Mouse (Mus musculus): ENCODE data around the gene Tpst2.

Tpst2 gene

DNA sequence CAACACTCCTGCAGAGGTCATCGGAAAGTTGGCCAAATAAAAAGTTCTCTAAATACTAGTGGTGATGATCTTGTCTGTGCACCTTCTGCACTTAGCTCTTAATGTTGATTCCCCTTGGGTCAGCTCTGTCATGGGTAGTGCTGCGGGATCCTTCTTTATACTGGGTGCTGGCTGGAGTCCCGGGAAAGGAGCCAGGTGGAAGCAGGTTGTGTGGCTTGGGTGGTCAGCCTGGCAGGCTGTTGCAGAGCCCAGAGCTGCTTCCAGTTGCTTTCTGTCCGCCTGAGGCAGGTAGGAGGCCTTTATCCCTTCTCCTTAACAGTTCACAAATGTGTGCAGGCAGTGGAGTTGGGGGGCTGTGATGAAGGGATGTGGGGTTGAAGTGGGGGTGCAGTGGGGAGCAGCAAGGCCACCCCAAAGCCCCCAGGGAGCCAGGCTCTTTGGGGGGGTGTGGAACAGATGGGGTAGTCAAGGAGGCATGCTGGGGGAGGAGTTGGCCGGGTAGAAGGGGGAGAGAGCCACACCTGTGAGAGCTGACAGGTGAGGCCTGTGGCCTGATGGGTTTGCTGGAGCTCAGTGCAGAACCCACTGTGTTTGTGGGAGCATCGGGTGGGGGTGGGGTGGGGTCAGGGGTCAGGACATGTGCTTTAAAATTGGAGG is 5.8 kb downstream of the Tpst2 start:
- no peak for DNase-seq (ENCODE audit: low spot score in 2 of 2)

DNA sequence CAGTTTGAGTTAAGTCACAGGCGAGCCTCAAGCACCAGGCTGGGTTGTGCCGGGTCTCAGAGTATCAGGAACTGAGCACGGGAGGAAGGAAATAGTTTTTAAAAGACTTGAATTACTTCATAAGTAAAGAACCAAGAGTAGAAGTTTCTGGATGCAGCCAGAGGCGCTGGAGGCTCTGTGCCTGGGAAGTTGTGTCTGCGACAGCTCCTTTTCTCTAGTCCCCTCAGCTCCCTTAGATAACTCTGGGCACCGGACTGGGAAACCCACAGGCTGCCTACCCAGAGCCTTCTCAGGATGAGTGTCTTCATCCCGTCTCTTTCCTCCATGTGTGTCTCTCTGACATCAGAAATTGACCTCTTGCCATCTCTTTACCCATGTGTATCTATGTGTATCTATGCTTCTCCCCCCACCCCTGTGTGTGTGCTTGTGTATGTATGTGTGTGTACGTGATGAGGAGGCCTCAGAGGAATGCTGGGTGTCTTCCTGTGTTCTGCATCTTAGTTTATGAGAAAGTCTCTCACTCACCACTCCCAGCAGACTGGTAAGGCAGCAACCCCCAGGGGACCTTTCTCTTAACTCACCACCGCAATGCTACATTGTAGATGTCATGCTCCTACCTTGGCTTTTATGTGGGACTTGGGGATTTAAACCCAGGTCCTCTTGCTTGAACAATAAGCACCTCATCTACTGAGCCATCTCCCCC is 6.4 kb downstream of the Tpst2 start:
- DNase-seq (ENCODE audit: low spot score in 2 of 2), result no peak

- DNase-seq (ENCODE audit: low spot score in 2 of 2), result no peak
Measured at GRCm38 (mm10) chr5:112283543-112284202, 7.2 kb downstream of the Tpst2 start.

- no peak for DNase-seq (ENCODE audit: low spot score in 2 of 2)
Measured at GRCm38 (mm10) chr5:112284203-112284582, 7.7 kb downstream of the Tpst2 start.

DNA sequence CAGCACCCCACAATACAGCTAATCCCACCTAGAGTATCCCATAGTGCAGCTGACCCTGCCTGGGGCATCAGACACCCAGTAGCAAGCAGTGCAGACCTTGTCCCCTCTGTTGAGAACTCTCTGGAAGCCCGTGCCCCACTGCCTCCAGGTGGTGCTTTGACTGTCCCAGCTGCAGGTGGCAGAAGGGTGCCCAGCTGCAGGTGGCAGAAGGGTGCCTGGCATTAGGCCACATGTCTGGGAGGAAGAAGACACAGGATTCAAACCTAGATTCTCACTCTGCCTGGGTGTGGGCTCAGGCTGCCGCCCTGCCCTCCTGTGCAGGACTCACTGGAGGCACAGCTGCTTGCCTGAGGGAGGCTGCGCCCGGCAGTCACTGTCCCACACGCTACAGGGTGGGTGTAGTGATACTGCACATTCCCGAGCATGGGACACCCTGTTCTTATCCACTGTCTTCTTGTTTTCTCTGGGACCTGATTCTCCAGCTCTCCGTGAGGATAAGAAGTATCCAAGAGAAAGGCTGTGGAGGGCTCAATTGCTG is 9.1 kb downstream of the Tpst2 start:
- DNase-seq (ENCODE audit: low spot score in 2 of 2), result no peak

DNA sequence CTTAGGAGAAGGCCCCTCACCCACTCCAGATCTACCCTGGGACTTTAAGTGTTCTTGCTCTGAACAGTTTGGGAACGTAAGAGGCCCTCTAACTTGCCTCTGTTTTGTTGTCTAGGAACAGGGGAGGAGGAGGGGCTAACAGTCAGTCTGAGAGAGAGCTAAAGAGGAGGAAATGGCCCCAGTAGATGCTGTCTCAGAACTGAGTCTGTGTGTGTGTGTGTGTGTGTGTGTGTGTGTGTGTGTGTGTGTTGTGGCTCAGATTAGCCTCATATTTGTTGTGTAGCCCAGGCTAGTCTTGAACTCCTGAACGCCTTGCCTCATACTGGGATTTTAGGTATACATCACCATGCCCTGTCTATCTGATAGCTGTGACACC is 10.1 kb downstream of the Tpst2 start:
- no peak for DNase-seq (ENCODE audit: low spot score in 2 of 2)

GRCm38 (mm10) chr5:112286984-112287641 is 10.6 kb downstream of the Tpst2 start:
- no peak for DNase-seq (ENCODE audit: low spot score in 2 of 2)

GRCm38 (mm10) chr5:112287652-112288051 is 11.2 kb downstream of the Tpst2 start:
- DNase-seq (ENCODE audit: low spot score in 2 of 2), result no peak

DNA sequence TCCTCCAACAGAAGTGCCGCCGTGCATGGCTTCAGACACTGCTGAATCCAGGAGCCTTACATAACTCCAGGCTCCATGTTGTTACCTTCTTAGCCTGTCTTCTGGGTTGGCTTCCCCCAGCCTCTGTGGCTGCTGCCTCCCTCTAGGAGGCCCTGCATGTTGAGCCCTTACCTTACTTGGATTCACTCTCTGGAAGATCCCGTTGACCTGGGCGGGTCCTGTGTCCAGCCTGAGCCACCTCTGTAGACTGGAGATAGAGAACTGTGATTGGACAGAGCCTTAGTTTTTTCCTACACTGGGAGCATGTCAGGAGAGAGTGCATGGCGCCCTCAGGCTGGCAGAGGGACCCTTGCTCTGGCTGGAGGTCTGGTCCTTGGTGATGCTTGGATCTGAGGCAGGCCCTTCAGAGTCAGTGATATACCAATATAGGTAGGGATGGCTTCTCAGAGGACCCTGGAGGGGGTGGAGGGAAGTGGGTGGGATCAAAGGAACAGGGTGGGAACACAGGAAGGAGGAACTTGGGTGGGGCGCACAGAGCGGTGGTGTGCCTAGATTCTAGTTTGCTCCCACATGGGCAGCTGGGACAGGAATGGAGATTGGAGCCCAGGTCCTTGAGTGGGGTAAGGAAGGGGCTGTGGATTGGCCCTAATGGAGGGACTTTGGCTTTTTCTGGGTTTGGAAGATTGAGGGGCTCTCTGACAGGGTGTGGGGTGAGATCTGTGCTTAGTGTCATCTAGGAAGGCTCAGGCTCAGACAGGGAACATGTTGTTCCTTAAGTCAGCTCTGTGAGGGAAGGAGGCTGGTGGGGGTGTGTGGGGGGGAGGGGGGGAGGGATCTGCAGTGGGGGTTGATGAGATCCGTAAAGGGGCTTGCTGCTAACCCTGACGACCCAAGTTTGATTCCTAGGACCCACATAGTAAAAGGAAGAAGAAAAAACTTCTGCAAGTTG is 12.0 kb downstream of the Tpst2 start:
- DNase-seq (ENCODE audit: low spot score in 2 of 2), result no peak

- no peak for DNase-seq (ENCODE audit: low spot score in 2 of 2)
Measured at GRCm38 (mm10) chr5:112289236-112289635, 12.7 kb downstream of the Tpst2 start.

GRCm38 (mm10) chr5:112289819-112290535 is 13.5 kb downstream of the Tpst2 start:
- DNase-seq (ENCODE audit: low spot score in 2 of 2), result no peak

DNA sequence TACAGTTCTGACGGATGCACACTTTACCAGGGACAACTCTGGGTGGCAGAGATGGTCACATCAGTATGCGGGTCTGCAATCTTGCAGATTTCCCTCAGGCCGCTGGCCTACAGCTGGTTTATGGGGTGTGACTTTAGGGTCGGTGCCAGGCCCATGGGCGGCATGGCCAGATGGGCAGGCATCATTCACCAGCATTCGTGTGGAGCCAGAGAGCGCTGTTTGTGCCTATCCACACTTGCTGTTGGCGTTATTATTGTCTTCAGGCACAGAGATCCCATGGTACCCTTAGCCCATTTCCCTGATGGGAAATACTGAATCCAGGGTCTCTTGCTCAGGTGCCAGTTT is 14.0 kb downstream of the Tpst2 start:
- DNase-seq (ENCODE audit: low spot score in 2 of 2), result no peak

DNA sequence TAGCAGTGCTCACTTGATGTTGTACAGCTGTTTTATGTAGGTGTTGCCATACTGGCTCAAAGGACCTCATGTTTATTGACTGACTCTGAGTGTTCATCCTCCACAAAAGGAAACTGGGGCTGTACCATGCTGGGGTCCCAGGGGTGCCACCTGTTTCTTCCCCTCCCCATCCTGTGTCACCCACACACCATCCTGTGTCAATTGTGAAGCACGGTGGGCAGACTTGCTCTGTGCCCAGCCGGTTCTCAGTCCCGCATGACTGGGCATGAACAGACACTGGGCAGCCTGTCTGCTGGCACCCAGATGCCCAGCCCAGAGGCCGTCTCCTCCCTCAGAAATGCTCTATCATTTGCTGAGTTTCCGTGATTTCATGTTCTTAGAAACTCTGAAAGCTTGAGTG is 15.4 kb downstream of the Tpst2 start:
- DNase-seq (ENCODE audit: low spot score in 2 of 2), result no peak

- DNase-seq (ENCODE audit: low spot score in 2 of 2), result no peak
Measured at GRCm38 (mm10) chr5:112292343-112292980, 16.0 kb downstream of the Tpst2 start.

DNA sequence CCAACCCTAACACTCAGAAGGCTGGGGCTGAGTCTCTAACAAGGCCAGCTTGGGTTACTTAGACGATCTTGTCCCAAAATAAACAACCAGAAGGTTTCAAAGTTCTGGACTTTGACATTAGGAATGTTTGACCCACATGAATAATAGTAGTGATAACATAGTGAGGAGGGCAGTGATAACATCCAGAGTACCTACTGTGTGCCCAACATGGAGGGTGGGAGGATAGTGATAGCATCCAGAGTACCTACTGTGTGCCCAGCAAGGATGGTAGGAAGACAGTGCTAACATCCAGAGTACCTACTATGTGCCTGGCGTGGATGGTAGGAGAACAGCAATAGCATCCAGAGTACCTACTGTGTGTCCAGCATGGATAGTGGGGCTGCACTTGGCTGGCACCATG is 17.3 kb downstream of the Tpst2 start:
- no peak for DNase-seq (ENCODE audit: low spot score in 2 of 2)

GRCm38 (mm10) chr5:112294696-112295095 is 18.2 kb downstream of the Tpst2 start:
- DNase-seq (ENCODE audit: low spot score in 2 of 2), result no peak

GRCm38 (mm10) chr5:112295162-112295561 is 18.7 kb downstream of the Tpst2 start:
- no peak for DNase-seq (ENCODE audit: low spot score in 2 of 2)

GRCm38 (mm10) chr5:112295564-112295963 is 19.1 kb downstream of the Tpst2 start:
- DNase-seq (ENCODE audit: low spot score in 2 of 2), result no peak

DNA sequence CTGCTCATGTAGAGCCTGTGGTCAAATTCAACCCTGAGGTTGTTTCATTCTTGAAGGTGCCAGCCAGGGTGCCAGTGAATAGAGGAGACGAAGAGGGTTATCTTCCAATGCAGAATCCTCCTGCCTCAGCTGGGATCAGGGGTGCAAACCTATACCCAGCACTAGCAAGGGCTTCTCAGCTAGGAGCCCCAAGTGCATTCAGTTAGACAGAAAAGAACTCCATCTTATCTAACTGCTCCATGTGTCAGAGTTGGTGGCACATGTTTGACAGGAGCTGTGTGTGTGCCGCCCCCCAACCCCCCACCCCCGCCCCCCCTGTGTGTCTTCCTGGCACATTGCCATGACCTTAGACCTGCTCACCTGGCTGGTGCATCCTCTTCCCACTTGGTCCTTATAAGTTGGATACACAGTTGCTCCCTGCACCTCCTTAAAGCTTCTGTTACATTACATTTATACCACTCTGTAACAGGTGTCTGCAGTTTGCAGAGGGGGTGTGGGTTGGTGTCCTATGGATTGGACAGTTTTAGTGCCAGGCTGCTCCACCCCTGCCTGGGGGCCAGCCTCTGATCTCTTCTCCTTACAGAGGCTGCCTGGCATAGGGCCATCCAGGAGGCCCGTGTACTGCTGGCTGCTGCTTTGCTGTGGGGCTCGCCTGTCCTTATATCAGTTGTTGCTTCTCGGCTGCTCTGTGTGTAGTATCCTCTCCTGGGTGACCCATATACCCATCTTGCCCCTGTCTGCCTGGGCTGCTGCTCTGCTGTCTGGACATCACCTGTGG is 20.1 kb downstream of the Tpst2 start:
- no peak for DNase-seq (ENCODE audit: low spot score in 2 of 2)

Data from frontal cortex, postnatal 10 days (tissue).